Mouse (Mus musculus) gastrocnemius, postnatal 25 days (tissue): ENCODE measurements around the gene Hoxa10. TPM values are rescaled to one million over a fixed set of nuclear protein-coding genes. Genes with fewer than 3 reads are reported as not detected.
A peak's percentile ranks its signal among the peaks of the same experiment; 100 is the strongest.

Experiments used
- DNase-seq: peaks from one replicate; pipeline ENCODE4 v3.0.0; 2022
- total RNA-seq, 2 experiments: library from RNA; stranded (reverse); gene quantifications; 1 replicate in 1 of 2; 2 replicates in 1 of 2; pipeline ENCODE4 v1.2.3; 2021

Gene Hoxa10
- total RNA-seq, 2 experiments from 2014 or later, result 14.8 to 18.4 TPM

- peak; percentile 20 for DNase-seq
Observed at GRCm38 (mm10) chr6:52231885-52232567, 8.6 kb downstream of the Hoxa10 start.

- DNase-seq, result peak; percentile 49
Observed at GRCm38 (mm10) chr6:52230516-52231165, 10.0 kb downstream of the Hoxa10 start, which contains the start of gene Hoxa9. Hoxa9 (minus strand) TSS chr6:52231089.

DNA sequence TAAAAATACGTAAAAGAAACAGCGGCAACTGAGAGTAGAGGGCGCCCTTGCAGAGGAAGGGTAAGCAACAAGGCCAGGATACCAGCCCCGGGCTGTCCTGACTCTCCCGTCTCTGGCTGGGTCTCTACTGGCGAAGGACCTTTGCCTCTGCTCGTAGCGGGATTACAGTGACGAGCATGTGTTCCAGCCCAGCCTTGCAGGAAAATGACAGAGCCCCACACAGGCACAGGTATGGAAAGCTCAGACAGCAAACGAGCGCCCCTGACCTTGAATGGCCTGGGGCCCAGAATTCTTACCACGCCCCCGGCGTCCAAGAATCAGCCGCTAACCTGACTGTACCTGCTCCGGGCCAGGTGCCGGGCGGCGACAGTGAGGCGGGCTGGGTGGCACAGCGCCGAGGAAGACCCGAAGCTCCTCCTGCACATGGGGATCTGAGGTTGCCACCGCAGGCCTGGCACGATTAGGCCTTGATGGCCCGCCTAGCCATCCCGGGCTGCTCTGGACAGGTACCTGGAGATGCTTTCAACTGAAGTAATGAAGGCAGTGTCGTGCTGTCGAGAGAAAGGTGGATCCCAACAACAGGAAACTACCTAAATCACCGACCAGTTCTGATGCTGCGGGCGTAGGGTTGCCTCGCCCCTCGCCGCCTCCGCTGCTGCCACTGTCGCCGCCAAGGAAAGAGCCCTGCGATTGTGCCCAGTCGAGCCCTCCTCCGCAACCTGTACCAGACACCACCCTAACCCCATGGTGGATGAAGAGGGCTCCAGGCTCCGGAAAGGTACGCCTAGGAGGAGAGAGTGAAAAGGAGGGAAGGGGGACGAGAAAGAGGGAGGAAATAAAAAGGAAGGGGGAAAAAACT lies 10.9 kb downstream of the Hoxa10 start:
- DNase-seq, result peak; percentile 51

GRCm38 (mm10) chr6:52228475-52229465 lies 11.9 kb downstream of the Hoxa10 start:
- DNase-seq, result no peak

DNA sequence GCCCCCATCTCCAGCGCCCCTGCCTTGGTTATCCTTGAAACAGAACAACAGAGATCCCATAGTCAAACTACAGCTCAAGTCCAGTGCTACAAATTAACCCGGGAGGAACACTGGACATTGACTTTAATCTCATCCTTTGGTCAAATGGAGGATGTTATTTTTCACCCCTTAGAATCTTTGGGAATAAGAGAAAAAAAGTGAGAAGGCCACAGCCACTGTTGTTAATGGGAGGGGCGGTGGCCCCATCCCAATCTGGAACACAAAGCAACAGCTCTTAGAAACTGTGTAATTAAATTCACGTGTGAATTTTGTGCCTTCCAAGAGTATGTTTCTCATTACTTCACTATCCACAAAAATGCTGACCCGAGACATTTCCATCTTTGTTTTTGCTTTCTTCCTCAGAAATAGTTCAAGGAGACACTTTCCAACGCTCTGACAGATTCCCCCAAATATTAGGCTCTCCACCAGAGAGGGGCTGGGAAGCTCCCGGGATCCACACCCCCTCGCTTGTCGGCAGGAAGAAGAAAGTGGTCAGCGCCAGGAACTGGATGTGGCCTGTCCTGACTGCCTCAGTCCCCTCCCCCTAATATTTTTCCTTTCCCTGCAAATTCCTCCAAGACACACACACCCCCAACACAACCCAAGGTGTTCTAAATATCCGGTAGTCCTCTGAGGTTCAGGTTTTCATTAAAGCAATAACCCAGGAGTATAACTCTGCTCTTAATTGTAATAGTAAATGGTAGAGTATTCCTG lies 13.0 kb downstream of the Hoxa10 start:
- DNase-seq, result no peak

GRCm38 (mm10) chr6:52226569-52227257 lies 13.9 kb downstream of the Hoxa10 start:
- no peak for DNase-seq

- peak; percentile 85 for DNase-seq
Observed at GRCm38 (mm10) chr6:52225612-52226568, 14.8 kb downstream of the Hoxa10 start.

DNA sequence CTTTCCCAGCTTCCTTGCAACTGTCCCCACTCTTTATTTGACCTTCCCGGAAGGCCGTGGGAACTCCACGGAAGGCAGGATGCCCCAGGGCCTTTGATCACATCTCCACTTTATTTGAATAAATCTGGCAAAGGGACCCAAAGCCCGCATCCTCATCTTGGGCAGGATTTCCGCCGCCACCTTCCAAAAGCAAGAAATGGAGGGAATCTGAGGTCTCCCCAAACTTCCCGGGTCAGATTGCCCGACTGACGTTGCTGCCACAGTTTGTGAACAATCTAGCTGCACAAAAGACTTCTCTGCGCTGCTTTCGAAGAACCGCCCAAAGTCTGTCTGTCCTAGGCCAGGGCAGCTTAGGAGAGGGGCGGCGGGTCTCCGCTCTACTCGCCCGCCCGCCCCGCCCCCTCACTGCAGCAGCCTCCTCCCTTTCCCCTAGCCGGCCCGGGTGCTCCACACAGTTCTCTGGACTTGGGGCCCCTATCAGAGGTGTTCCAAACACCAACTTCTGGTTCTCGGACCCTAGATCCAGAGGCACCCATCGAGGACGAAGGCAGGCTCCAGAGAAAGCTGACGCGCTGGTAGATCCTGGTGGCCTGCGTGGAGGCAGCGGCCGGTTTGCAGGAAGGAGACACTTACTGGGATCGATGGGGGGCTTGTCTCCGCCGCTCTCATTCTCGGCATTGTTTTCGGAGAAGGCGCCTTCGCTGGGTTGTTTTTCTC lies 15.6 kb downstream of the Hoxa10 start:
- DNase-seq, result peak; percentile 6

DNA sequence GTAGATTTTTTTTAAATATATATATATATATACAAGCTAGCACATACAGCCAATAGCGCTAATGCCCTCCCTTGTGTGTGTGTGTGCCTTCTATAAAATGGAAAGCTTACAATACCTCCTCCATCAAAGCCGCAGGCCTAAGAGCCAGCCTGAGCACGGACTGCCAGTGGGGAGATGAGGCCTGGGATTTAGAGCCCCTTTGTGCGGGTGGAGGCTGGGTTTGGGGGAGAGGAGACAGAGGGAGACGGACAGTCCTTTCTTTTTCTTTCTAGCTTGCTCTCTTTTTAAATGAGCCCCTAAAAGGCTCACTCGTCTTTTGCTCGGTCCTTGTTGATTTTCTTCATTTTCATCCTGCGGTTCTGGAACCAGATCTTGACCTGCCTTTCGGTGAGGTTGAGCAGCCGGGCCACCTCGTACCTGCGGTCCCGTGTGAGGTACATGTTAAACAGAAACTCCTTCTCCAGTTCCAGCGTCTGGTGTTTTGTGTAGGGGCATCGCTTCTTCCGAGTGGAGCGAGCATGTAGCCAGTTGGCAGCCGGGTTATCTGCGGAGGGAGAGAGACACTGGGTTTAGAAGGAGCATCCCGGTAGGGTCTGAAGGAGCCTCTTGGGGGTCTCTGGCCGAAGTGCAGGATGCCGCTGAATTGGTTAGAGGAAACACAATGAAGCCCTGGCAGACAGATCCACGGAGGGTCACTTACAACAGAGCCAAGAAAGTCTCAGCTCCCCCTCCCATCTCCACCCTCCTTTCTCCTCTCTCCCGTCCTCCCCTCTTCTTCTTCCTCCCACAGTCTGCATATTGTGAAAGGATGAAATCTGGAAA lies 16.5 kb downstream of the Hoxa10 start:
- DNase-seq, result peak; percentile 8

GRCm38 (mm10) chr6:52222729-52223128 lies 17.9 kb downstream of the Hoxa10 start:
- DNase-seq, result peak; percentile 11

DNA sequence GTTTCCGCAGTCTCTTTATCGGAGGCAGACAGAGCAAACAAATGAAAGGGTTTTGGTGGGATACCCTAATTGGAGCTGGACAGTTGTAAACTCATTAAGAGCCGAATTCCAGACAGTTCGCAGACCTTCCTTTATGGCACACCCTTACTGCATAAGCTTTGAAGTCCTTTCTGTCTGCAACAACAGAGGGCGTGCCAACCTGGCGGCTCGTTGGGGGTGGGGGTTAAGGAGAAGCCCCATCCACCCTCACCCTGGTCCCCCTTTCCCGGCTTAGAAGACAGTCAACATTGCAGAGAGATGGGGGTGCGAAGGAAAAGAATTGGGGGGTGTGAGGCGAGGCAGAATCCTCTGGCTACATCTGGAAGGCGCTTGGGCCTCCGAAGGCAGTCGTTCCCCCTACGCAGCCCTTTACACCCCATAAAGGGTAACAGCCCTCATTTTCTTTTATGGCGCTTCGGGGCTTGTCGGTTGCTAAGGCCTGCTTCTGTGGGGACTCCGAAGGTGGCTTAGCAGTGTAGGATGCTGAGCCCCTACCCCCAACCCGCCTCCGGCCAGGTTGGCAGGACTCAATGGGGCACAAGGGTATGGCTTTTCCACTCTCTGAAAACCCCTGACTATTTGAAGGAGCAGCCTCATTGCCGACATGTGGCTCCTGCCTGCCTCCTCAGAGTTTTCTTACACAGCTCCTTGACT lies 18.5 kb downstream of the Hoxa10 start:
- no peak for DNase-seq

GRCm38 (mm10) chr6:52221337-52221992 lies 19.2 kb downstream of the Hoxa10 start, which contains the start of gene Hoxa7:
Hoxa7 (minus strand) TSS chr6:52221854.
- DNase-seq, result peak; percentile 88

DNA sequence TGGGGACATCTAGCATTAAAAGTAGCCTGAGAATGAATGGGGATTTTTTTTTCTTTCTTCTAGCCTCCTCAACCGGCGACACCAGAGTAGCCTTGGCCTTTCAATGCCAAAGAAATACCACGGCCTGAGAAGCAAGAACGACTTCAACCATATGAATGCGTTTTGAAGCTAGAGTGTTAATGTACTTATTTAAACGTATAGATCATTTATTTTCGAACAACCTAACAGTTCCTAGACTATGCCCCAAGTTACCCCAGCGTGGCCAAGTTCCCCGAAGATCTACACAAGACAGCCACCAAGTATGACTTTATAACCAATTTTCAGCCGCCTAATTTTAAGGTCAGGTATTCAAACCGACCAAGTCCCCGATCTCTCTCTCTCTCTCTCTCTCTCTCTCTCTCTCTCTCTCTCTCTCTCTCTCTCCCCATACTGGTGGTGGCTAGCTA lies 19.8 kb downstream of the Hoxa10 start:
- DNase-seq, result no peak

- DNase-seq, result no peak
Observed at GRCm38 (mm10) chr6:52220003-52220864, 20.4 kb downstream of the Hoxa10 start.
